Mouse (Mus musculus): Measurements from ENCODE around the gene Zfp609.
"Not testable (repeated sequence)": the region's sequence is repeated elsewhere in the genome, so short reads cannot be mapped to it uniquely, and the experiment has no call there.

Zfp609 gene

GRCm38 (mm10) chr9:65703241-65703640 is 124.1 kb downstream of the Zfp609 start:
- no peak for DNase-seq

- no peak for DNase-seq
These were observed 125.1 kb downstream of the Zfp609 start for GRCm38 (mm10) chr9:65702286-65702685.

GRCm38 (mm10) chr9:65700504-65700903 is 126.9 kb downstream of the Zfp609 start:
- DNase-seq: no peak

- DNase-seq: no peak
These were observed 129.4 kb downstream of the Zfp609 start for GRCm38 (mm10) chr9:65697992-65698391.

- no peak for DNase-seq
These were observed 130.0 kb downstream of the Zfp609 start for GRCm38 (mm10) chr9:65697356-65697755.

GRCm38 (mm10) chr9:65696337-65696736 is 131.0 kb downstream of the Zfp609 start:
- no peak for DNase-seq

GRCm38 (mm10) chr9:65695646-65696045 is 131.7 kb downstream of the Zfp609 start:
- DNase-seq: no peak

GRCm38 (mm10) chr9:65692959-65693603 is 134.3 kb downstream of the Zfp609 start:
- no peak for DNase-seq

GRCm38 (mm10) chr9:65692466-65692865 is 134.9 kb downstream of the Zfp609 start:
- no peak for DNase-seq

GRCm38 (mm10) chr9:65689869-65690268 is 137.5 kb downstream of the Zfp609 start:
- DNase-seq: not testable (repeated sequence)

- DNase-seq: no peak
These were observed 142.7 kb downstream of the Zfp609 start for GRCm38 (mm10) chr9:65684704-65685103.

GRCm38 (mm10) chr9:65682994-65683393 is 144.4 kb downstream of the Zfp609 start:
- DNase-seq: no peak

GRCm38 (mm10) chr9:65682183-65682582 is 145.2 kb downstream of the Zfp609 start:
- DNase-seq: no peak

GRCm38 (mm10) chr9:65681634-65681940 is 145.8 kb downstream of the Zfp609 start:
- DNase-seq: no peak

GRCm38 (mm10) chr9:65680938-65681633 is 146.3 kb downstream of the Zfp609 start:
- no peak for DNase-seq

- no peak for DNase-seq
These were observed 148.1 kb downstream of the Zfp609 start for GRCm38 (mm10) chr9:65679181-65679761.

GRCm38 (mm10) chr9:65677119-65677462 is 150.3 kb downstream of the Zfp609 start:
- DNase-seq: no peak

GRCm38 (mm10) chr9:65676358-65677118 is 150.8 kb downstream of the Zfp609 start:
- peak; percentile 92 to 93 for DNase-seq

- DNase-seq: no peak
These were observed 151.7 kb downstream of the Zfp609 start for GRCm38 (mm10) chr9:65675461-65676357.

GRCm38 (mm10) chr9:65672996-65673395 is 154.4 kb downstream of the Zfp609 start:
- no peak for DNase-seq

GRCm38 (mm10) chr9:65671431-65671931 is 155.9 kb downstream of the Zfp609 start:
- DNase-seq: no peak

- no peak for DNase-seq
These were observed 159.7 kb downstream of the Zfp609 start, which contains the start of gene Oaz2 for GRCm38 (mm10) chr9:65667701-65668100. Gene Oaz2, plus strand, starts transcription at chr9:65668001.

Measured in thymus, adult 18-20 months (tissue).